Mouse (Mus musculus): ENCODE data around the gene I830077J02Rik. TPM values are rescaled to one million over a fixed set of nuclear protein-coding genes. Genes with fewer than 3 reads are reported as not detected.
"Not testable (repeated sequence)": the region's sequence is repeated elsewhere in the genome, so short reads cannot be mapped to it uniquely, and the experiment has no call there.

I830077J02Rik gene
- polyA plus RNA-seq, 1 experiment = 4.1 TPM

DNA sequence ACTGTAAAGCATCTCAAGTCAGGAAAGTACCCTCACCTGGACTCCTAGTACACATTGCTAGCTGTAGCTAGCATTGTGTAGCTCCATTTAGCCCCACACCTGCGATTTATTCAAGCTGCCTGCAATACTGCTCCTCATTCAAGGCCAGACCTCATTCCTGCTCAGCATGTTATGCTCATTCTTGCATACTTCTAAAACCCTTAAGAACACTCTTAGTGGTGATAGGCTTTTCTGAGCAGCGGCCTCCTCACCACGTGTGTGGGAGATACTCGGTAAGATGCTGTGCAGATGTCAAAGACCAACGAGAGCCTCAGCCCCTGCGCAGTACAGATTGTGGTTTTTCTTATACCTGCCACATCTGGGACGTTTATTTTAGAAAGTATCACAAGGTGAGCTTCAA, 2.6 kb downstream of the I830077J02Rik start:
- no peaks in the 10 kb centered on the region for H3K4me1 ChIP-seq (ENCODE audit: control insufficient read depth, insufficient read depth, insufficient read length, low read length)
- no peak overlapping the region for H3K4me3 ChIP-seq (ENCODE audit: insufficient read depth, low read depth, low read length)
- no peak overlapping the region for H3K27ac ChIP-seq (replicated peaks; ENCODE audit: low read depth, low read length)

DNA sequence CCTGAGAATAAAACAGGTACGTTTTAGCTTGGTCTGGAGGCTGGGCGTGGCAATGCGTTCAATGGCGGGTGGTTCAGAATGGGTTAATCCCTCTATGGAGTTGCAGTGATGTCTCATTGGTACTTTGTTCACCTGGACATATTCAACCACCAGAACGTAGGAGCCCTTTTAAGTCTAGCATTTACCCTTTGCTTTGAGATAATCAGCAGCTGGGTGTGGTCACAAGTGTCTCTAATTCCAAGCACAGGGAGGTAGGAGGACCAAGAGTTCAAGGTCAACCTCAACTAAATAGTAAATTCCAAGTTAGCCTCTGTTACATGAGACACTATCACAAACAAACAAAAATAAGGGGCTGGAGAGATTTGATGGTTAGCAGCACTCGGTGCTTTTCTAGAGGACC, 3.7 kb downstream of the I830077J02Rik start:
- Histone ChIP-seq H3K4me1 (ENCODE audit: control insufficient read depth, insufficient read depth, insufficient read length, low read length) (no peaks in the 10 kb centered on the region), H3K27ac (replicated peaks; ENCODE audit: low read depth, low read length) (no peak overlapping the region), H3K4me3 (ENCODE audit: insufficient read depth, low read depth, low read length) (no peak overlapping the region)

DNA sequence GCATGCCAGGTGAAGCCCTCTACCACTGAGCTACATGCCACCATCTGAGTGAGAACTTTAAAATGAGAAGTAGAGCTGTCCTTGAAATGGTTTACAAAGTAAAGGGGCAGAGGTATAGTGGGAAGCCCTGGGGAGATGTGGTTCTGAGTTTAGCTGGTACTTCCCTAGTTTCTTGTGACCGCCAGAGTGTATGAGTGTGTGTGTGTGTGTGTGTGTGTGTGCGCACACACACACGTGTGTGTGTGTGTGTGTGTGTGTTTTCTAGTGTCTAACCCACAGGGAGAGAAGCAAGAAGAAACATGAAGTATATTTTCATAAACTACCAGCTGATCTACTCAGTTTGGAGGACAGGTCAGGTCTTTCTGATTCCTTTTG, 4.3 kb downstream of the I830077J02Rik start:
- Histone ChIP-seq H3K4me3 (ENCODE audit: insufficient read depth, low read depth, low read length) (no peak overlapping the region), H3K4me1 (ENCODE audit: control insufficient read depth, insufficient read depth, insufficient read length, low read length) (no peaks in the 10 kb centered on the region)

DNA sequence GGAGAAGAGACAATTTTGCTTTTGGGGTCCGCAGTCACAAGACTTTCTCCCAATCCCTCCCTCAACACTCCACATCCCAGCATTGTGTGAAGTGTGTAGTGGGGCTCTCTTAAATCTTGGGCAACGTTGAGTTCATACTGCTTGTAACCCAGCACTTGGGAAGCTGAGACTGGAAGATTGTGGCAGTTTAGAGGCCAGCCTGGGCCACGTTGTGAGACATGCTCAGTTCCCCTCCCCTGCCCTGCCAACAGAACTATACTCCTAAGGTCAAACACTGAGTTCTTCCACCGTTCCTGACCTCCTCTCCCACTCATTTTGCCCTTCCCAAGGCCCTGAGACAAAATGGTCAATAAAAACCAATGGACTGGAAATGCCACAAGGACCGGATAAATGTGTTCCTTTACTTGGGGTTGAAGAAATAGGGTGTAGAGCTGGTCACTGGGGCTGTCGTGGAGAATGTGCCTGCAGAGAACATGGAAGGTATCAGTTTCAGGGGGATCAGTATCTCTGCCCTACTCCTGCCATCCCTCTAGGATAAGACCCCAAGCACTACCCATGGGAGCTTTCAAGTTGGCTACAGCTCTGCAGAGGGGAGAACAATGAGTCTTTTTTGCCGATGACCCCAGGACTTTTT, 4.8 kb downstream of the I830077J02Rik start:
- Histone ChIP-seq H3K27ac (replicated peaks; ENCODE audit: low read depth, low read length) (no peak overlapping the region), H3K4me3 (ENCODE audit: insufficient read depth, low read depth, low read length) (no peak overlapping the region), H3K4me1 (ENCODE audit: control insufficient read depth, insufficient read depth, insufficient read length, low read length) (no peaks in the 10 kb centered on the region)

More for the DNA sequence above, 4.3 kb downstream of the I830077J02Rik start:
- no peak overlapping the region for H3K27ac ChIP-seq (replicated peaks; ENCODE audit: low read depth, low read length)

DNA sequence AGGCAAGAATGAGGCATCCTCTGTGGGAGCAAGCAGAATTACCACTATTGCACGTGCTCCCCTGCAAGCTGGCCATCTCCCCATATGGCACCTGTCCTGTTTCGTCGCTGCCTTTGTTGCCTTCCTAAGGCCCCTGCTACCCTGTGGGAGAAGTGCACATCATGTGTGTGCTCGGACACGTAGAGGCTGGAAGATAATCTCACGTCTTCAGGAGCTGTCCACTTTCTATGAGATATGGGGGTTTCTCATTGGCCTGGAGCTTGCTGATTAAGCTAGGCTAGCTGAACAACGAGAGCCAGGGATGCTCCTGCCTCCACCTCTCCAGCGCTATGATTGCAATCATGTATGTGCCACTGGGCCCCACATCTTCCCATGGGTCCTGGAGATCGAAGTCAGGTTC, 7.8 kb downstream of the I830077J02Rik start:
- Histone ChIP-seq H3K4me3 (ENCODE audit: insufficient read depth, low read depth, low read length) (no peak overlapping the region), H3K4me1 (ENCODE audit: control insufficient read depth, insufficient read depth, insufficient read length, low read length) (no peaks in the 10 kb centered on the region), H3K27ac (replicated peaks; ENCODE audit: low read depth, low read length) (no peak overlapping the region)

DNA sequence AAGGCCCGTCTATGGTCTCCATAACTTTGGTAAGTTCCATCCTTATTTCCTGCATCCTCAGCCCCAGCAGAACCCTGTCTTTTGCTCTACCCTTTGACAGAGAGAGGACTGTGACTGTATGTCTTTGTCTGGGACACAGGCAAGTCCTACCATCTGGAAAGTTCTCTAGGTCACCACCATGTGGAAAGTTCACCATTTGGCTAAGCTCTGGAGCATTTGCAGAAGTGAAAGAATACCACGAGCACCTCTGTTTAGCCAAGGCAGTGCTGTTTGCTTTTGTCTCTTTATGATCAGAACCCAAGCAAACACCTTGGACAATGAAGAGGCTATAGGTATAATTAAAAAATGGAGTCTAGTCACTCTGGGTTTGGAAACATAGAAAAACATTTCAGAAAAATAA, 10.5 kb downstream of the I830077J02Rik start:
- H3K4me3 ChIP-seq (ENCODE audit: insufficient read depth, low read depth, low read length) = no peak overlapping the region
- H3K27ac ChIP-seq (replicated peaks; ENCODE audit: low read depth, low read length) = no peak overlapping the region
- peaks cover 2% of the 10 kb centered on the region; the same call in 1 of the 2 replicates for H3K4me1 ChIP-seq (ENCODE audit: control insufficient read depth, insufficient read depth, insufficient read length, low read length)

DNA sequence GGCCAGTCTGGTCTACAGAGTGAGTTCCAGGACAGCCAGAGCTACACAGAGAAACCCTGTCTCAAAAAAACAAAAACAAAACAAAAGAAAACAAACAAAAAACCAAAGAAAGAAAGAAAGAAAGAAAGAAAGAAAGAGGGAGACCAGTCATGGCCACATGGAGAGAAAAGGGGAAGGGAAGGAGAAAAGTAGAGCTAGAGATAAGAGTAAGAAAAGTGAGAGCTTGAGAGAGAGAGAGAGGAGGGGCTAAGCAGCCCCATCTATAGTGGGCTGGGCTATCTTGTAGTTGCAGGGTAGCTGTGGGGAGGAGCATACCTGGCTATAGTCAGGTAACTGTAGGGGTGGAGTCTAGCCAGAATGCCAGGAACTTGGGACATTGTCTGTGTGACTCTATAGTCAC, 11.7 kb downstream of the I830077J02Rik start:
- not testable (repeated sequence) for H3K4me3 ChIP-seq (ENCODE audit: insufficient read depth, low read depth, low read length)

DNA sequence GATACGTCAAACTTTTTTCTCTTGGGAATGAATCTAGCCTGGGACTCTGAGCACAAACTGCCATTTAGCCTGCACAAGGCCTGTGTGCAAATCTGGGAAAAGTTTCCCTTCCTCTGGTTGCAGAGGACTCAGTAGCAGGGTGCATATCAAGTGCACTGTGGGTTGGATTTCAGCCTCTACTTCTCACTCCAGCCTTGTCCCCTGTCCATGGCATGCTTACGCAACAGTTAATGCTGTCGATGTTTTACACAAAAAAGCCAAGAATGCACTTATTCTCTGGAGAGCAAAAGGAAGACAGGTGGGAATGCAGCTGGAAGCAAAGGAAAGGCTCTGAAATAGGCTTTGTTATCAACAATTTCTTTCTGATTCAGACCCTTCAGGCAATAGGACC, 14.1 kb downstream of the I830077J02Rik start:
- Histone ChIP-seq H3K27ac (replicated peaks; ENCODE audit: low read depth, low read length) (no peak overlapping the region), H3K4me1 (ENCODE audit: control insufficient read depth, insufficient read depth, insufficient read length, low read length) (peaks cover 2% of the 10 kb centered on the region; the same call in 1 of the 2 replicates), H3K4me3 (ENCODE audit: insufficient read depth, low read depth, low read length) (no peak overlapping the region)

More for the DNA sequence above, 11.7 kb downstream of the I830077J02Rik start:
- not testable (repeated sequence) for H3K27ac ChIP-seq (replicated peaks; ENCODE audit: low read depth, low read length); H3K4me1 ChIP-seq (ENCODE audit: control insufficient read depth, insufficient read depth, insufficient read length, low read length)

DNA sequence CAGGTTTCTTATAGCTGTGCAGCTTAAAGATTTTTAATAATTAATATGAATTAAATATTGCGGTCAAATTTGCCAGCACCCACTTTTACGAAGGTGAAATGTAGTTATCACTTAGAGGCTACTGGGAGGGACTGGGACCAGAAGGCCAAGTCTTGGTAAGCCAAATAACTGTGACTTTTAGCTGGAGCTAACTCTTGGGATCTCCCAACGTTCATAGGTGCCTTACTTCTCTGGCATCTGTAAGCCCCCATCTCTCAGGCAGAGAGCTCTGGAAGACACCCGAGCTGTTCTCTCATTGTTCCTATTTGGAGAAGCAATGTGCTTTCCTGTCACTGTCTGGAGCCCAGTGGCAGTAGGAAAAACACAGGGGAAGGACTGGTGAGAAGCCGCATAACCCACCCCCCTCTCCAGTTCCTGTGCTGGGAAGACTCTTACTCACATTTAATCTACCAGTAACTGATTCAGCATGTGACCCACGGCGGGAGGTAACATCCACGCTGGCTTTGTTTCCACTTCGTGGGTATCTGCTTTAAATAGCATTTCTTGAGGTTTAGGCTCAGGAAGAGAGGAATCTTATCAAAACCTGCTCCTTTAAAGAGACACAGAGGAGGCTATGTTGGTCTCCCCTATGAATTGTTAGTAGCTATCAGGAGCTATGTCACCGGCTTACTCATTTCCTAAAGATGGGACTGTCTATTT, 14.7 kb downstream of the I830077J02Rik start:
- Histone ChIP-seq H3K4me1 (ENCODE audit: control insufficient read depth, insufficient read depth, insufficient read length, low read length) (peaks cover 2% of the 10 kb centered on the region; the same call in 1 of the 2 replicates), H3K4me3 (ENCODE audit: insufficient read depth, low read depth, low read length) (no peak overlapping the region), H3K27ac (replicated peaks; ENCODE audit: low read depth, low read length) (no peak overlapping the region)

DNA sequence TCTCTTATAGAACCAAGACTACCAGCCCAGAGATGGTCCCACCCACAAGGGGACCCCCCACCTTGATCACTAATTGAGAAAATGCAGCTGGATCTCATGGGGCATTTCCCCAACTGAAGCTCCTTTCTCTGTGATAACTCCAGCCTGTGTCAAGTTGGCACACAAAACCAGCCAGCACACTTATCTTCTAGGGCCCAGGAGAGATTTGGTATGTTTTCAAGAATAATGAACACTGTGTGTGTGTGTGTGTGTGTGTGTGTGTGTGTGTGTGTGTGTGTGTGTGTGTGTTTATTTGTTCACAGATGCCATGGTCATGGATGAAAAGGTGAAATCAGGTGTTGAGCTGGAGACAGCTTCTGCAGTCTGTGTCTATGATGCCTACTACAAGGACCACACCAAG, 16.0 kb downstream of the I830077J02Rik start:
- not testable (repeated sequence) for H3K4me1 ChIP-seq (ENCODE audit: control insufficient read depth, insufficient read depth, insufficient read length, low read length); H3K4me3 ChIP-seq (ENCODE audit: insufficient read depth, low read depth, low read length); H3K27ac ChIP-seq (replicated peaks; ENCODE audit: low read depth, low read length)

DNA sequence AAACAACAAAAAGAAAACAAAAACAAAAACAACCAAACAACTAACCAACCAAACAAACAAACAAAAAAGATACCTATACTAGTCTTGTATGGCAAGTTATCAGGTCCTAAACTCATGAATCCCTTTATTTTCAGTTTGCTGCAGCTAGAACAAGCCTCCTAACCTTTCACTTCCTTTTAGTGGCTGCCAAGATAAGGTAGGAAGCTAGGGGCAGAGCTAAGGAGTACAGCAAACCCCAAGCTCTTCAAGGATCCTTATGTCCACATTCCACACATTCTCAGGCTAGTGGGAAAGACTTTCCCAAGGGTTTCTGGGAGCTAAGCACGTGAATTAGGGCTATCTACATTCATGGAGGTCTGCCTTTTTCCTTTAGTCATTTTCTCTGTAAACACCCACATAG, 17.2 kb downstream of the I830077J02Rik start:
- H3K4me3 ChIP-seq (ENCODE audit: insufficient read depth, low read depth, low read length) = no peak overlapping the region
- no peak overlapping the region for H3K27ac ChIP-seq (replicated peaks; ENCODE audit: low read depth, low read length)
- H3K4me1 ChIP-seq (ENCODE audit: control insufficient read depth, insufficient read depth, insufficient read length, low read length) = peaks cover 2% of the 10 kb centered on the region

DNA sequence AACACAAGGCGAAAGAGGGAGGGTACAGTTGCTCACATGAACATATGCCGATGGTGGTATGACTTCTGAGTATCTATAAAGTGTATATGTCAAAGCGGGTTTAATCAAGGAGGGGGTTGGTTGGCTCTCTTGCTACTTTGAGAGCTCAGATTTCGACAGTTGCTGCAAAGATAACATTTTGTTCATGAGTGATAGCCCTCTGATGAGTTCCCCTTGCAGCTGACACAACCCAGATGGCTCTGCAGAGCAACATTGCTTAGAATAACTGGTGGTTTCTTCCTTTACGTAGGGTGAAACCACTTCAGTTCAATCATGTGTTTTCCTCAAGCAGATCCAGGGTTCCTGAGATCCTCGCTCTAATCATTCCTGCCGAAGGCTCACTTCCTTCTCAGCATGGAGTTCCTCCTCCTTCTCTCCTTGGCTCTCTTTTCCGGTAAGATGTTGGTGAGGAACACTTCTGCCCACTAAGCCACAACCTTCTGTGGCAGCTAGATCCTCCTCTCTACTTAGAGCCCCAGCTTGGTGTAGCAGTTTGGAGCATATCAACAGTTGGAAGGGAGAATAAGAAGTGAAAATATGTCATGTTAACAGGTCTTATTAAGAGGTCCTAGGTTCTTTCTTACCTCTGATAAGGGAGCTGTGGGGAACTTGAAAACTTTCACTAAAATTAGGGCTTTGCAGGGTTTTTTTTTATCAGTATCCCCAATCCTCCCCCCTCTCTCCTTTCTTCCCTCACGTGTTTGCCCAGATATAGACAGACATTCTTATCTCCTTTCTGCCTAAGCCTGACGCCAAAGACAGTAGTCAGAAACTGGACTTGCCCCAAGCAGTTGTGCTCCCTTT, 18.4 kb downstream of the I830077J02Rik start:
- Histone ChIP-seq H3K4me3 (ENCODE audit: insufficient read depth, low read depth, low read length) (no peak overlapping the region), H3K4me1 (ENCODE audit: control insufficient read depth, insufficient read depth, insufficient read length, low read length) (peaks cover 5% of the 10 kb centered on the region), H3K27ac (replicated peaks; ENCODE audit: low read depth, low read length) (no peak overlapping the region)

DNA sequence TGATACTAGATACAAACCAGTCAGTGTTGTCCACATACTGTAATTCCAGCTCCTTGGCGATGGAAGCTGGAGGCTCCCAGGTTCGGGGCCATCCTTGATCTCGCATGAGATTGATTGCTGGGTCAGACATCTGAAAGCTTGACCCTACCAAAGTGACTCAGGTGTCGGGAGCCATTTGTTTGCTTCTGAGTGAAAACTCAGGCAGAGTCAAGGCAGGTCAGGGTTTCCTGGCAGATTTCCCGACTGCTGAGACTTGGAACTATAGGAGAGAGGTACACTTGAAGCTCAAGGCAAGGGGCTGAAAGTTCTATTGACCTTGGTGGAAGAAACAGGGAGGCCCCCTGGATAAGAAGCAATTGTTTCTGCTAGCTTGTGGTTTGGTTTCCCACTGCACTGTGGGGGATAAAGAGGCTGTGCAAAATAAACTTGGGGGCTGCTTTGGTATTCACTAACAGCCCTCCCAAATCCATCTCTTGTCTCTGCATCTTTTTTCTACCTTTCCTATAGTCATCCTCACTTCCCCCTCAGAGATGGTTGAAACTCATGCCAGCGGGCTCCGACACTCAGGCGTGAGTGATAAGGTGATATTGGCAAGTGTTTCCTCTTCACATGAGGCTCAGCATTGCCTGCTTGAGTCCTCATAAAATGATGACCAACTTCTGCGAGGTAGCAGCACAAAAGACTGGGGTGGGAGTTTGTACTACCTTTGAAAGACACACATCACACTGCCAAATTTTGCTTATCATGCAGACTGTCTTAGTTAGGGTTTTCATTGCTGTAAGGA, 20.2 kb downstream of the I830077J02Rik start:
- Histone ChIP-seq H3K4me1 (ENCODE audit: control insufficient read depth, insufficient read depth, insufficient read length, low read length) (peaks cover 3% of the 10 kb centered on the region), H3K27ac (replicated peaks; ENCODE audit: low read depth, low read length) (no peak overlapping the region), H3K4me3 (ENCODE audit: insufficient read depth, low read depth, low read length) (no peak overlapping the region)

DNA sequence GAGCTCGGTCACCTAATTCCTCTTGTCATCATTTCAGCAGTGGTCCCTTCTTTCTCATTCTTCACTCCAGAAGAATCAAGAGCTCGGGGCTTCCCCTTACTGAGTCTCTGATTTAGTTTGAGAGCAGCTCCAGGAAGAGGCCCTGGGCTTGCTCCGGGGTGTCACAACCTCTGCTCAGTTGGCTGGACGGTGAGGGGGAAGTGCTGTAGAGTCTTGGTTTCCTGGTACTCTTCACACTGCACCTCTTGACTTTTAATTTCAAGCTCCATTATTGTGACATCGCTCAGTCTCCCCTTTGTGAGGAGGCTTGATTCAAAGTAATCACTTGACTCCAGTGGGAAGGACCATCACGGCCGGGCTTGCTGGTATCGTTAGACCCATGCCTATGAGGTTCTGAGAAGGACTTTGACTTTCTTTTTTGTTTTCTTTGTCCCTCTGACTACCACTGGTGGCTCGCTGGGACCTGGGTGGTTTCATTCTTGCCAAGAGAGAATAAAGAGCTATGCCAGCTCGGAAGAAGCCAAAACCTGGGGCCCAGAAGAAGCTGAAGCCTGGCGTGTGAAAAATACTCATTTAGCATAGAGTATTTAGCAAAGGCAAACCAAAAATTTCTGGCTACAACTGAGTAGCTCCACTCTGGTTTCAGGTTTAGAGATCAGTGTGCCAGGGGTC, 21.8 kb downstream of the I830077J02Rik start:
- Histone ChIP-seq H3K4me3 (ENCODE audit: insufficient read depth, low read depth, low read length) (no peak overlapping the region), H3K27ac (replicated peaks; ENCODE audit: low read depth, low read length) (no peak overlapping the region), H3K4me1 (ENCODE audit: control insufficient read depth, insufficient read depth, insufficient read length, low read length) (peaks cover 3% of the 10 kb centered on the region)
